Mouse (Mus musculus) MEL (cell line): ENCODE measurements around the gene Cdc42bpb. TPM values are rescaled to one million over a fixed set of nuclear protein-coding genes. Genes with fewer than 3 reads are reported as not detected.

Experiments
- DNase-seq: peaks from one replicate; pipeline ENCODE4 v3.0.0; 2011; ENCODE audit warnings: low read depth, low spot score
- H3K27ac ChIP-seq: 2 replicates; pipeline ENCODE4 v1.5.1; 2012; ENCODE audit warnings: low read depth, mild to moderate bottlenecking, control low read depth, low read length, moderate library complexity; ENCODE audit not compliant: control insufficient read depth
- H3K27me3 ChIP-seq, 2 experiments: fragments of 150-350 bp in 1 of 2; sonication (generic) in 1 of 2; 2 replicates each; pipeline ENCODE4 v1.6.1; 2012; ENCODE audit warnings: low read length in 2 of 2, mild to moderate bottlenecking in 2 of 2, improper control_type of control experiment in 1 of 2, moderate library complexity in 1 of 2; ENCODE audit not compliant: insufficient read depth in 2 of 2, control insufficient read depth in 1 of 2
- H3K36me3 ChIP-seq, 2 experiments: 2 replicates each; pipeline ENCODE4 v1.6.1; 2012 to 2014; ENCODE audit warnings: low read length in 2 of 2, improper control_type of control experiment in 1 of 2, inconsistent platforms in 1 of 2, mild to moderate bottlenecking in 1 of 2; ENCODE audit not compliant: insufficient read depth in 2 of 2, control insufficient read depth in 1 of 2
- H3K4me1 ChIP-seq, 2 experiments: fragments of 150-350 bp in 1 of 2; sonication (generic) in 1 of 2; 2 replicates each; pipeline ENCODE4 v1.6.1; 2012; ENCODE audit warnings: low read length in 2 of 2, improper control_type of control experiment in 1 of 2, mild to moderate bottlenecking in 1 of 2; ENCODE audit not compliant: insufficient read depth in 2 of 2, control insufficient read depth in 1 of 2
- H3K4me3 ChIP-seq, 2 experiments: fragments of 150-350 bp in 1 of 2; sonication (generic) in 1 of 2; 2 replicates each; pipeline ENCODE4 v1.5.1; 2012; ENCODE audit warnings: low read depth in 2 of 2, low read length in 2 of 2, mild to moderate bottlenecking in 2 of 2, moderate library complexity in 2 of 2, control low read depth in 1 of 2, improper control_type of control experiment in 1 of 2; ENCODE audit not compliant: control insufficient read depth in 1 of 2, insufficient read depth in 1 of 2
- H3K79me2 ChIP-seq: 2 replicates; pipeline ENCODE4 v1.6.1; 2012; ENCODE audit warnings: mild to moderate bottlenecking, low read length, moderate library complexity; ENCODE audit not compliant: control insufficient read depth, poor library complexity, insufficient read depth
- H3K9ac ChIP-seq: 2 replicates; pipeline ENCODE4 v1.6.1; 2012; ENCODE audit warnings: low read depth, mild to moderate bottlenecking, control low read depth, low read length, moderate library complexity; ENCODE audit not compliant: control insufficient read depth, poor library complexity, severe bottlenecking
- H3K9me3 ChIP-seq: fragments of 150-350 bp; sonication (generic); replicated peaks from 2 replicates; pipeline ENCODE4 v1.6.1; 2012; ENCODE audit warnings: mild to moderate bottlenecking, low read length, improper control_type of control experiment, moderate library complexity; ENCODE audit not compliant: insufficient read depth
- BHLHE40 ChIP-seq: IDR thresholded peaks from 2 replicates; pipeline ENCODE4 v1.6.1; 2012; ENCODE audit warnings: low read depth, mild to moderate bottlenecking, inconsistent platforms, low read length, improper control_type of control experiment, borderline replicate concordance
- CHD1 ChIP-seq: IDR thresholded peaks from 2 replicates; pipeline ENCODE4 v1.6.1; 2012; ENCODE audit warnings: low read depth, mild to moderate bottlenecking, inconsistent platforms, low read length, improper control_type of control experiment
- CTCF ChIP-seq, 3 experiments: IDR thresholded peaks in 2 of 3; conservative IDR thresholded peaks in 1 of 3; 2 replicates each; pipeline ENCODE4 v1.5.1; 2011 to 2012; ENCODE audit warnings: low read length in 3 of 3, low read depth in 2 of 3, mild to moderate bottlenecking in 2 of 3, improper control_type of control experiment in 1 of 3, inconsistent platforms in 1 of 3, mixed read lengths in 1 of 3, moderate library complexity in 1 of 3; ENCODE audit not compliant: control insufficient read depth in 1 of 3, insufficient read depth in 1 of 3, poor library complexity in 1 of 3, severe bottlenecking in 1 of 3
- E2F4 ChIP-seq: IDR thresholded peaks from 2 replicates; pipeline ENCODE4 v1.6.1; 2011; ENCODE audit warnings: low read depth, low read length, improper control_type of control experiment, borderline replicate concordance
- ELF1 ChIP-seq: IDR thresholded peaks from 2 replicates; pipeline ENCODE4 v1.6.1; 2014; ENCODE audit warnings: low read depth, mild to moderate bottlenecking, inconsistent platforms, low read length, improper control_type of control experiment, moderate library complexity
- GABPA ChIP-seq: IDR thresholded peaks from 2 replicates; pipeline ENCODE4 v1.6.1; 2012; ENCODE audit warnings: low read depth, mild to moderate bottlenecking, inconsistent platforms, low read length, improper control_type of control experiment, moderate library complexity
- HCFC1 ChIP-seq: IDR thresholded peaks from 2 replicates; pipeline ENCODE4 v1.6.1; 2012; ENCODE audit warnings: low read depth, mild to moderate bottlenecking, inconsistent platforms, low read length, improper control_type of control experiment, moderate library complexity
- JUND ChIP-seq: IDR thresholded peaks from 2 replicates; pipeline ENCODE4 v1.6.1; 2011; ENCODE audit warnings: low read depth, mild to moderate bottlenecking, improper control_type of control experiment, low read length
- MAFK ChIP-seq: IDR thresholded peaks from 2 replicates; pipeline ENCODE4 v1.6.1; 2011; ENCODE audit warnings: low read depth, mild to moderate bottlenecking, low read length, improper control_type of control experiment, borderline replicate concordance
- MAX ChIP-seq: IDR thresholded peaks from 2 replicates; pipeline ENCODE4 v1.6.1; 2011; ENCODE audit warnings: low read length, improper control_type of control experiment
- MAZ ChIP-seq: IDR thresholded peaks from 2 replicates; pipeline ENCODE4 v1.6.1; 2012; ENCODE audit warnings: low read depth, mild to moderate bottlenecking, inconsistent platforms, low read length, improper control_type of control experiment
- MEF2A ChIP-seq: IDR thresholded peaks from 2 replicates; pipeline ENCODE4 v1.6.1; 2014; ENCODE audit warnings: low read depth, mild to moderate bottlenecking, inconsistent platforms, low read length, improper control_type of control experiment; ENCODE audit not compliant: poor library complexity, insufficient replicate concordance, severe bottlenecking; ENCODE audit errors: extremely low read depth
- MYB ChIP-seq: IDR thresholded peaks from 2 replicates; pipeline ENCODE4 v1.6.1; 2011; ENCODE audit warnings: mild to moderate bottlenecking, low read depth, low read length, improper control_type of control experiment
- MYC ChIP-seq: IDR thresholded peaks from 2 replicates; pipeline ENCODE4 v1.6.1; 2011; ENCODE audit warnings: low read depth, mild to moderate bottlenecking, low read length, improper control_type of control experiment, moderate library complexity
- NELFE ChIP-seq: IDR thresholded peaks from 2 replicates; pipeline ENCODE4 v1.6.1; 2011; ENCODE audit warnings: low read depth, low read length, improper control_type of control experiment
- NRF1 ChIP-seq: IDR thresholded peaks from 2 replicates; pipeline ENCODE4 v1.6.1; 2014; ENCODE audit warnings: low read depth, mild to moderate bottlenecking, inconsistent platforms, low read length, improper control_type of control experiment, moderate library complexity; ENCODE audit not compliant: poor library complexity, insufficient read depth, severe bottlenecking
- POLR2A ChIP-seq, 2 experiments: IDR thresholded peaks; 2 replicates each; pipeline ENCODE4 v1.6.1; 2011 to 2012; ENCODE audit warnings: low read length in 2 of 2, mild to moderate bottlenecking in 2 of 2, control low read depth in 1 of 2, improper control_type of control experiment in 1 of 2, low read depth in 1 of 2, moderate library complexity in 1 of 2; ENCODE audit not compliant: control insufficient read depth in 1 of 2, insufficient read depth in 1 of 2, poor library complexity in 1 of 2
- POLR2AphosphoS2 ChIP-seq: IDR thresholded peaks from 2 replicates; pipeline ENCODE4 v1.6.1; 2011; ENCODE audit warnings: low read length, improper control_type of control experiment
- POLR2AphosphoS5 ChIP-seq: IDR thresholded peaks from 2 replicates; pipeline ENCODE4 v1.6.1; 2012; ENCODE audit warnings: low read depth, borderline replicate concordance, mild to moderate bottlenecking, inconsistent platforms, low read length, moderate library complexity, mixed read lengths
- RAD21 ChIP-seq: IDR thresholded peaks from 2 replicates; pipeline ENCODE4 v1.6.1; 2011; ENCODE audit warnings: mild to moderate bottlenecking, low read depth, low read length, improper control_type of control experiment
- RCOR1 ChIP-seq: IDR thresholded peaks from 2 replicates; pipeline ENCODE4 v1.6.1; 2012; ENCODE audit warnings: low read depth, mild to moderate bottlenecking, inconsistent platforms, low read length, improper control_type of control experiment
- TAL1 ChIP-seq: IDR thresholded peaks from 2 replicates; pipeline ENCODE4 v1.6.1; 2012; ENCODE audit warnings: mild to moderate bottlenecking, inconsistent platforms, low read length, moderate library complexity, mixed read lengths
- TBP ChIP-seq: IDR thresholded peaks from 2 replicates; pipeline ENCODE4 v1.8.0; 2011; ENCODE audit warnings: low read depth, low read length, improper control_type of control experiment
- TCF12 ChIP-seq: IDR thresholded peaks from 2 replicates; pipeline ENCODE4 v1.6.1; 2014; ENCODE audit warnings: low read depth, mild to moderate bottlenecking, inconsistent platforms, low read length, improper control_type of control experiment, moderate library complexity
- UBTF ChIP-seq: IDR thresholded peaks from 2 replicates; pipeline ENCODE4 v1.6.1; 2012; ENCODE audit warnings: low read depth, mild to moderate bottlenecking, inconsistent platforms, low read length, improper control_type of control experiment, moderate library complexity, borderline replicate concordance; ENCODE audit not compliant: insufficient read depth
- ZC3H11A ChIP-seq: IDR thresholded peaks from 2 replicates; pipeline ENCODE4 v1.6.1; 2012; ENCODE audit warnings: low read depth, mild to moderate bottlenecking, inconsistent platforms, low read length, improper control_type of control experiment
- ZKSCAN1 ChIP-seq: IDR thresholded peaks from 2 replicates; pipeline ENCODE4 v1.6.1; 2012; ENCODE audit warnings: low read depth, mild to moderate bottlenecking, inconsistent platforms, low read length, improper control_type of control experiment, moderate library complexity
- ZNF384 ChIP-seq: IDR thresholded peaks from 2 replicates; pipeline ENCODE4 v1.6.1; 2012; ENCODE audit warnings: low read depth, mild to moderate bottlenecking, inconsistent platforms, low read length, improper control_type of control experiment
- polyA plus RNA-seq, 2 experiments: library from polyadenylated mRNA; stranded (reverse) in 1 of 2; unstranded in 1 of 2; fragments of >175 nt in 1 of 2; fragments of >200 nt in 1 of 2; gene quantifications; 2 replicates each; pipeline versions ENCODE4 v1.2.1 to v1.2.4; 2012; ENCODE audit warnings: low replicate concordance in 2 of 2, low read depth in 1 of 2; ENCODE audit not compliant: insufficient read length in 2 of 2, insufficient read depth in 1 of 2, missing spikeins in 1 of 2
- total RNA-seq: library from RNA; depleted of rRNA; stranded (reverse); fragments of 300-350 nt; gene quantifications from 2 replicates; pipeline ENCODE4 v1.2.3, GENCODE M21; 2012; rRNA removed

The Cdc42bpb gene
- not detected in 2 replicates for total RNA-seq
- not detected for polyA plus RNA-seq

DNA sequence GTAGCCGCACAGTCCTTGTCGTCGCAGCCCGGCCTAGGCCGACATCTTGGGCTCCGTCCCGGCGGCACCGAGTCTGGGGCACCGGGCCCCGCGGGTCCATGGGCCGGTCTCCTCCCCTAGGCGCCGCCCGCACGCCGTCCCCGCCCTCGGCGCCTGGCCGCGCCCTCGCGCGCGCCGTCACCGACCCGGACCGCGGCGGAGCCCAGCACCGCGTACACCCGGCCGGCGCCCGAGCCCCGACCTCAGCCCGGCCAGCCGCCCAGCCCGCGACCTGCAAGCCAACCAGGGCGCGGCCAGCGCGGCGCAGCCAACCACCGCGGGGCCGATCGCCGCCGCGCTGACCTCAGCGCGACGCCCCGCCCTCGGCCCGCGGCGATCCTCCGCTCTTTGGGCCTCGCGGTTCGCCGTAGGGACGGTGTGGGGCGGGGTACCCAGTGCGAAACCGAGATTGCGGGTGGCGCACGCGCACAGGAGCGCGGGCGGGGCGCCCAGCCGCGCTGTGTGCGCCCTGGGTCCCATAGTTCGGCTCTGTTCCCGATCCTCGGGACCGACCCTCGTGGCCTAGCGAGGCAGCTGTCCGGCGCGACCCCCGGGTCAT, at the start of gene Cdc42bpb:
Cdc42bpb (minus strand) TSS at position 343 of the 598 bp plus-strand sequence.
- H3K4me1 ChIP-seq = no peaks in the 10 kb centered on the region
- H3K27ac ChIP-seq = no peak within 1 kb of the TSS
- TF ChIP-seq ZKSCAN1 (no peak), POLR2AphosphoS2 (no peak), CTCF (IDR thresholded peaks at IDR 0.05 in 2 of 3, conservative IDR thresholded peaks at IDR 0.05 in 1 of 3; ENCODE audit: control insufficient read depth in 1 of 3, insufficient read depth in 1 of 3, low read depth in 2 of 3, low read length in 3 of 3, poor library complexity in 1 of 3, severe bottlenecking in 1 of 3) (no peak), MEF2A (no peak), MAZ (no peak), RCOR1 (no peak), CHD1 (no peak), BHLHE40 (no peak), POLR2AphosphoS5 (no peak), JUND (no peak), E2F4 (no peak), MAX (no peak)
- H3K27me3 ChIP-seq = peaks cover 0 to 3% of the 10 kb centered on the region in 2 experiments; a peak in 3 of 4 replicates
- H3K4me3 ChIP-seq = no peak within 1 kb of the TSS
- no peak for DNase-seq
- H3K36me3 ChIP-seq = no peaks in the 10 kb centered on the region
- H3K9ac ChIP-seq = no peak within 1 kb of the TSS
- H3K79me2 ChIP-seq = no peaks in the 10 kb centered on the region
- no peaks in the 10 kb centered on the region for H3K9me3 ChIP-seq

DNA sequence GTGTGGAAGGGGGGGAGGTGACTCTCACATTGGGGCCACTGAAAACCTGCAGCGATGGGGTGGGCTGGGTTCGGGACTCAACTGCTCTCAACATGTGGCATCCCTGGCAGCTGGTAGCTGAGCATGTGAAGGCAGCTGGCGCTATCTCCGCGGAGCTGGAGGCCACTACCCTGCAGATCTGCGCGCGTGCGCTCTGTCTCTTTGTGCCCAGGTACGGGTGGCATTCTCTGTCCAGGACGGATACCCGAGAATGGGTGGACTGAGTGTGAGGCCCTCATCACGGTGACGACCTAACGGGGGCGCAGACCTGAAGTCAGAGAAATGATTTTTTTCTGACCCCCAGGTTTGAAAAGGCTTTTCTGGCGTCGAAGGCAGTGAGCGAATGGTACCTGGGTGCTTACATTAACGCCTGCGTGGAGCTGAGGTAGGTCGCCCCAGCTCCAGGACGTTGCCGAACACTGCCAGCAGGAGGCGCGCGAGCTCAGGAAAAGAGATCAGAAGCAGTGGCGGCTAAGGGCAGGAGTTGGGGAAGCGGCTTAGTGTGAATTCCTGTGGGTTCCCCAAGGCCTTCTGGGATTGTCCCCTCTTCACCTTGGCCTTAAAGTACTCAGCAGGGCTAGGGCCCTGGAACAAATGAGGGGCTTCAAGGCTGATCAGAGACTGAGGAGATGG, 48.4 kb upstream of the Cdc42bpb start:
- no peaks in the 10 kb centered on the region for H3K79me2 ChIP-seq
- H3K27ac ChIP-seq = no peak overlapping the region
- H3K36me3 ChIP-seq = no peaks in the 10 kb centered on the region
- H3K4me3 ChIP-seq = no peak overlapping the region
- H3K27me3 ChIP-seq = no peaks in the 10 kb centered on the region
- DNase-seq = peak; percentile 85
- no peak overlapping the region for H3K9ac ChIP-seq
- peaks cover 0 to 8% of the 10 kb centered on the region in 2 experiments; a peak in 2 of 4 replicates for H3K4me1 ChIP-seq
- no peaks in the 10 kb centered on the region for H3K9me3 ChIP-seq
- peak; percentile 99 for TF ChIP-seq ZC3H11A
- no peak for TF ChIP-seq UBTF
- peak; percentile 98 for TF ChIP-seq RAD21
- peak; percentile 19; the same call in 1 of the 2 replicates for TF ChIP-seq NRF1
- TF ChIP-seq HCFC1 = 0 out of 2 replicates have a peak, but pooled peaks have one; percentile 22
- TF ChIP-seq ZNF384 = no peak
- no peak for TF ChIP-seq POLR2A (IDR thresholded peaks at IDR 0.05; ENCODE audit: control insufficient read depth in 1 of 2, insufficient read depth in 1 of 2, low read depth in 1 of 2, low read length in 2 of 2, poor library complexity in 1 of 2)
- TF ChIP-seq TCF12 = no peak
- no peak for TF ChIP-seq POLR2AphosphoS5
- no peak for TF ChIP-seq MYC
- no peak for TF ChIP-seq NELFE
- no peak for TF ChIP-seq MYB
- TF ChIP-seq MAFK = no peak
- peak; percentile 84 to 100 (median 99) for TF ChIP-seq CTCF (IDR thresholded peaks at IDR 0.05 in 2 of 3, conservative IDR thresholded peaks at IDR 0.05 in 1 of 3; ENCODE audit: control insufficient read depth in 1 of 3, insufficient read depth in 1 of 3, low read depth in 2 of 3, low read length in 3 of 3, poor library complexity in 1 of 3, severe bottlenecking in 1 of 3)
- TF ChIP-seq TAL1 = no peak
- TF ChIP-seq GABPA = no peak
- peak; percentile 49; the same call in 1 of the 2 replicates for TF ChIP-seq MAZ
- 0 out of 2 replicates have a peak, but pooled peaks have one; percentile 15 for TF ChIP-seq ELF1
- TF ChIP-seq MAX = no peak
- TF ChIP-seq TBP = no peak
